Mouse (Mus musculus) yolk sac, embryonic 10.5 days (tissue): ENCODE data around the gene Edn2.

Experiments used
- DNase-seq: peaks from one replicate; pipeline ENCODE4 v3.0.0-alpha.2; 2017; ENCODE audit warnings: low spot score

Gene Edn2

DNA sequence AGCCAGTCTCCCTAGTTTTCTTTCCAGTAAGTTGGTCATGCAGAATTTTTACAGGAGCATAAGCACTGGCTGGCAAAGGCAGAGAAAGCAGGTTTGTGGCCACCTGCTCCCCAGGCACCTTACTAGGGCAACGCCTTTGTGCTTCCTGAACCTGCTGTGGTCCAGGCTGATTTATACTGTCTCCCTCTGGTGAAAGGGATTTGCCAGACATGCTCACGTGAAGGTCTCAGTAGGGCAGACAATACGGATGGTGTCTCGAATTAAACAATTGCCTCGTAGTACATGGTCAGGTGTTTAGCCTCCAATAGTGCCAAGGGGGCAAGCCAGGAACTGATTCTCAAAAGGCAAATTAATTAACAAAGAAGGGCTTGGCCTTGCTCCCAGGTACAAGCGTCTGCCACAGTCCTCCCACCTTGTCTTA, 45.5 kb downstream of the Edn2 start:
- no peak for DNase-seq

DNA sequence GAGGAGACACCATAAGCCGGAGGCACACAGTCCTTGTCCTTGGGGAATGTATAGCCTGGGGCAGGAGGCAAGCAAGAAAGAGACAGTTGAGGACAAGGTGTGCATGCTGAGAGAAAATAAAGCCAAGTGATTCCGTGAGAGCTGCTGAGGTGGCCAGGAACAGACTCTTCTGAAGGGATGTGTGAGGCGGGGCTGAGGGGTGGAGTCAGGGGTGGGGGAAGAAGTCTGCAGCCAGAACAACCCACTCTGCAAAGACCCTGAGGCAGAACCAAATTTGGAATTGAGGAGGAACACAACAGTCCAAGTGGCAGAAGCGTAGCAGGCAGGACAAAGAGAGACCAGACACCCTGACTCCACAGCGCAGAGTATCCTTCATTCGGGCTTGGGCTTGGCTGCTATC, 51.1 kb downstream of the Edn2 start:
- DNase-seq, result no peak

DNA sequence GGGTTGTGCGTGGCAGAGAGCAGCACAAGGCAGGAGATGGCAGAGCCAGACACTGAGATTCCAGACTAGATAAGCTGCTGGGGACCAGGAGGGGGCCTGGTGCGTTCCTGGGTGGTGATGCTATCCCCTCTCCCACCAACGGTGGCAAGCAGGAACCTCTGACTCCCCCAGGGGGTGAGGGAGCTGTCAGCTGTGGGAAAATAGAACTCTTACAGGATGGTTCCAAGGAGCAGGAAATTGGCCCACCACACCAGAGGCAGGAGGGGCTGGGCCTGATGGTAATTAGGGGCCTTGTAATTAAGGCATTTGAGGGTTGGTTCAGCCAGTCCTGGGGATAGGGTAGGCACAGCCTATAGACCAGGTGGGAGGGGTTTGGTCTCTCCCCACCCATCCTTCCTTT, 51.8 kb downstream of the Edn2 start:
- DNase-seq, result no peak

GRCm38 (mm10) chr4:120215915-120216591, 55.0 kb downstream of the Edn2 start:
- DNase-seq, result peak; percentile 18

GRCm38 (mm10) chr4:120216883-120217282, 55.9 kb downstream of the Edn2 start:
- no peak for DNase-seq
